Mouse (Mus musculus) embryonic fibroblast, embryonic 13.5 days (primary cell): ENCODE measurements around the gene Itgal.

ENCODE experiments used
- CTCF ChIP-seq: IDR thresholded peaks from 2 replicates; pipeline ENCODE4 v1.5.1; 2011; ENCODE audit warnings: mild to moderate bottlenecking, control low read depth, low read length, moderate library complexity, borderline replicate concordance; ENCODE audit not compliant: insufficient read depth
- POLR2A ChIP-seq: IDR thresholded peaks from 2 replicates; pipeline ENCODE4 v1.6.1; 2011; ENCODE audit warnings: low read depth, mild to moderate bottlenecking, control low read depth, low read length, moderate library complexity

DNA sequence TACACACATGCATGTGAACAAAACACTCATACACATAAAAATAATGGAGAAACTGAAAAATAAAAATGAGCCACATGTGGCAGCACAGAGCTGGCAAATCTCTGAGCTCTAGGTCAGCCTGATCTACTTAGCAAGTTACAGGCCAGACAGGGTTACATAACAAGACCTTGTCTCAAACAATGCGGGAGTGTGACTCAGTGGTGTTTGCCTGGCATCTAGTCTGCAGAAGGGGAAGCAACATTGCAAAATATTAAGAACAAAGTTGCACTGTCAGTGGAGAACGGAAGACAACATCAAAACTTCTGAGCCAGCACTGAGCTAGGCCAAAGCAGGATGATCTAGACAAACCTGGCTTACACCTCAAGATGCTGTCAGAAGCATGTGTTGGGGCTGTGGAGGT lies 25.8 kb upstream of the Itgal start:
- TF ChIP-seq CTCF: no peak
- no peak for TF ChIP-seq POLR2A
